In genomic region chr7:73856908-73857307, GRCm38 (mm10) we compare ENCODE assay signal across 24 mouse cellular contexts.
"Had no signal": no experiment of that assay in that cellular context is flagged by ENCODE, and none has a peak within 500 bp of the region (broad histone marks: within the 10 kb centered on the region; RNA-seq: fewer than 3 reads in every experiment).

No protein-coding gene starts in this region.

- H3K4me1 ChIP-seq: heart, embryonic 13.5 days; heart, embryonic 15.5 days; hindbrain, embryonic 13.5 days; hindbrain, embryonic 15.5 days; limb, embryonic 13.5 days; limb, embryonic 15.5 days had no signal

- DNase-seq: gastrocnemius, postnatal 14 days; gastrocnemius, postnatal 36 days; heart, adult 2 months; heart, postnatal 14 days; heart, postnatal 36 days; kidney, adult 11 months; kidney, adult 2 months; kidney, adult 9 months; kidney, postnatal 14 days; kidney, postnatal 36 days; layer of hippocampus, adult 9-11 months; layer of hippocampus, postnatal 36 days; left cerebral cortex, postnatal 4 days had no signal

- H3K4me3 ChIP-seq: heart, adult 2 months; heart, embryonic 13.5 days; heart, embryonic 15.5 days; hindbrain, embryonic 13.5 days; hindbrain, embryonic 15.5 days; kidney, embryonic 15.5 days; limb, embryonic 13.5 days; limb, embryonic 15.5 days had no signal

- H3K4me2 ChIP-seq: heart, embryonic 11.5 days; heart, embryonic 13.5 days; heart, embryonic 15.5 days; hindbrain, embryonic 13.5 days; hindbrain, embryonic 15.5 days; kidney, embryonic 15.5 days; limb, embryonic 13.5 days; limb, embryonic 15.5 days had no signal

- ATAC-seq: hindbrain, postnatal 0 days; intestine, embryonic 16.5 days had no signal

- H3K9me3 ChIP-seq: heart, embryonic 13.5 days; heart, embryonic 15.5 days; hindbrain, embryonic 13.5 days; kidney, embryonic 15.5 days; limb, embryonic 13.5 days; limb, embryonic 15.5 days had no signal

- H3K9ac ChIP-seq: heart, embryonic 13.5 days; heart, embryonic 15.5 days; hindbrain, embryonic 13.5 days; hindbrain, embryonic 15.5 days; kidney, embryonic 15.5 days; limb, embryonic 13.5 days; limb, embryonic 15.5 days had no signal

- H3K27me3 ChIP-seq: heart, embryonic 15.5 days; hindbrain, embryonic 13.5 days; hindbrain, embryonic 15.5 days; kidney, embryonic 15.5 days; limb, embryonic 13.5 days; limb, embryonic 15.5 days had no signal

- H3K36me3 ChIP-seq: heart, embryonic 13.5 days; heart, embryonic 15.5 days; hindbrain, embryonic 13.5 days; hindbrain, embryonic 15.5 days; kidney, embryonic 15.5 days; limb, embryonic 13.5 days; limb, embryonic 15.5 days had no signal

- H3K27ac ChIP-seq: heart, adult 2 months; heart, embryonic 13.5 days; heart, embryonic 15.5 days; hindbrain, embryonic 13.5 days; hindbrain, embryonic 15.5 days; hindbrain, postnatal 0 days; kidney, embryonic 15.5 days; kidney, postnatal 0 days; limb, embryonic 13.5 days; limb, embryonic 15.5 days had no signal
